Mouse (Mus musculus): Measurements from ENCODE around the gene Glyatl3. TPM values are rescaled to one million over a fixed set of nuclear protein-coding genes. Genes with fewer than 3 reads are reported as not detected.

Gene Glyatl3
- not detected for polyA plus RNA-seq (2017; shearing (Covaris generic))

GRCm38 (mm10) chr17:40914250-40914649, at the start of gene Glyatl3:
TSS of gene Glyatl3 (minus strand) at chr17:40914350.

GRCm38 (mm10) chr17:40934420-40935231, 20.5 kb upstream of the Glyatl3 start, which contains the start of the genes Mut and Cenpq:
TSS of gene Mut (plus strand) at chr17:40934685.
TSS of gene Cenpq (minus strand) at chr17:40935047.

GRCm38 (mm10) chr17:40879924-40880691, 34.0 kb downstream of the Glyatl3 start, which contains the start of gene 9130008F23Rik:
TSS of gene 9130008F23Rik (minus strand) at chr17:40880559.

Other genes starting within 250 kb of the Glyatl3 start
- not detected for gene Esp1, start 187.2 kb downstream of the Glyatl3 start, polyA plus RNA-seq (2017; shearing (Covaris generic))
- gene Crisp2, start 107.3 kb downstream of the Glyatl3 start, polyA plus RNA-seq (2017; shearing (Covaris generic)) = not detected
- not detected for gene Rhag, start 103.2 kb downstream of the Glyatl3 start, polyA plus RNA-seq (2017; shearing (Covaris generic))
- 0.25 TPM for gene 9130008F23Rik, start 33.8 kb downstream of the Glyatl3 start, polyA plus RNA-seq (2017; shearing (Covaris generic))
- gene Mut, start 20.3 kb upstream of the Glyatl3 start, polyA plus RNA-seq (2017; shearing (Covaris generic)) = 29.7 TPM
- gene Cenpq, start 20.7 kb upstream of the Glyatl3 start, polyA plus RNA-seq (2017; shearing (Covaris generic)) = 26.8 TPM